Mouse (Mus musculus): Measurements from ENCODE around the gene Olfr921. TPM values are rescaled to one million over a fixed set of nuclear protein-coding genes. Genes with fewer than 3 reads are reported as not detected.

Olfr921 gene
- not detected for polyA plus RNA-seq (2014; fragmentation: Illumina TruSeq; extraction: RNeasy Lipid Tissue Mini Kit (QIAGEN cat#74804))

DNA sequence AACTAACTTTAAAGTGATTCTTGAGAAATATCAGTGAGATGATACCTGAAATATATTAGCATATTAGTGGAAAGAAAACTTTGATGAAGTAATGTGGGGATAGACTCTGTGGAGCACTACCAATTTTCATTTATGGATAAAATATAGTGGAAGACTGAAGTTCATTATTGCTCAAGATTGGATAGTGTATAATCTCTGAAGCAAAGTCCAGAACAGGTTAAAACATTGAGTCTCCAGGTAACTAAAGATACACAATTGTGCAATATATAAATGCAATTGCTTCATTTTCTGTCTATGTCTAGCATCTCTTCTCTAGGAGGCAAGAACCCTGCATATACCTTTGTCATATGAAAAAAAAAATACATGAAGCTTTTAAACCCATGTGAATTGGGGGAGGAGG is at the start of gene Olfr921:
Gene Olfr921, plus strand, starts transcription at position 301 of the 400 bp plus-strand sequence.

DNA sequence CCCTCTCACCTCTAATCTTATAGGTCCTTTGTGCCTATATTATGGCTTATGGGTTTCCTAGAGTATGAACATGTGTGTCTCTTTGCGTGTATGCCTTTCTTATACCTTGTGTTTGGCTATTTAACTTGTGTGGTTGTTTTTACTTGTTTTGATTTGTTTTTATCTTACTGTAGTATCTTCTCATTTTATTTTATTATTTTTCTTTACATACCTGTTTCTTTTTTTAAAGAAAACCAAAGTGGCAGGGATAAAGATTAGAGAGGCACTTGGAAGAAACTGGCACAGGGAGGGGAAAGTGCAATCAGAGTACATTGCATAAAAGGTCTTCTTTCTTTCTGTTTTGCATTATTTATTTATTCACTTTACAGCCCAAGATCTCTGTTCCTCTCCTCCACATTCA is 20.9 kb upstream of the Olfr921 start, which contains the start of gene Olfr920:
Gene Olfr920, plus strand, starts transcription at position 301 of the 400 bp plus-strand sequence.

DNA sequence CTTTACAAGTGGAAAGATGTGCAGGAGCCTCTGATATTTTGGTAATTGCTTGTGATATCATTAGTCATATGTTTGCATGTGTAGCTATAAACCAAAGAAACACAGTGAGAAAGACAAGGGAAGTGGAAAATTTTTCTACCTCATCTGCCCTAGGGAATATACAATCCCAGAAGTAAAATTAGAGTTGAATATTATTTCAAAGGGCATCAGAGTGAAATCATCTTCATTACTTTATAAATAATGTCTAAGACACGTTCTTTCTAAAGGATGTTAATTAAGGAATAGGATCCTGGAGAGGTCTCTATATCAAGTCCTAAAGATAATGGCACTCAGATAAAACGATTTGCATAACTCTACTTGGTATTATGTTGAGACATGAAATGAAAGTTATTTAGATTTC is 41.4 kb downstream of the Olfr921 start, which contains the start of gene Olfr922:
Gene Olfr922, plus strand, starts transcription at position 301 of the 400 bp plus-strand sequence.

DNA sequence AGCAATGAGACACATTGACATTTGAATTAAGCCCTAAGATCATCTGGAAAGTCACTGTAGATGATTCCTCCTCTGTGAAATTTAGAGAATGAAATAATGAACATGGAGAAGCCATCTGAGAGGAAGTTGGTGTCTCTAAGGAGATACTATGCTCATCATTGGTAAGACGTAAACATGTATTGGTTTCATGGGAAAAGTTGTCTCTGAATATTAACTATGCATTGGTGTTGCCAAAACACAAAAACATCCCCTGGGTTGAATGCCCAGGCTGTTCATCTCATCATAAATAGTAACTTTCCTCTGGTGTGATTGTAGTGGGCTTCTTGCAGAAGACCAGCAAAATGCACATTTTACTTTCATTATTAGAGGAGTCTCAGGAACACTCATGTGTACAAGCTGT is 53.4 kb downstream of the Olfr921 start, which contains the start of gene Olfr923:
Gene Olfr923, plus strand, starts transcription at position 301 of the 400 bp plus-strand sequence.

Other genes with a start within 250 kb of the Olfr921 start
- not detected for gene Olfr910, start 235.2 kb upstream of the Olfr921 start, polyA plus RNA-seq (2014; fragmentation: Illumina TruSeq; extraction: RNeasy Lipid Tissue Mini Kit (QIAGEN cat#74804))
- gene Olfr912, start 192.9 kb upstream of the Olfr921 start, polyA plus RNA-seq (2014; fragmentation: Illumina TruSeq; extraction: RNeasy Lipid Tissue Mini Kit (QIAGEN cat#74804)): not detected
- not detected for gene Olfr913, start 180.3 kb upstream of the Olfr921 start, polyA plus RNA-seq (2014; fragmentation: Illumina TruSeq; extraction: RNeasy Lipid Tissue Mini Kit (QIAGEN cat#74804))
- not detected for gene Olfr914, start 168.0 kb upstream of the Olfr921 start, polyA plus RNA-seq (2014; fragmentation: Illumina TruSeq; extraction: RNeasy Lipid Tissue Mini Kit (QIAGEN cat#74804))
- not detected for gene Olfr916, start 113.2 kb upstream of the Olfr921 start, polyA plus RNA-seq (2014; fragmentation: Illumina TruSeq; extraction: RNeasy Lipid Tissue Mini Kit (QIAGEN cat#74804))
- not detected for gene Olfr917, start 107.2 kb upstream of the Olfr921 start, polyA plus RNA-seq (2014; fragmentation: Illumina TruSeq; extraction: RNeasy Lipid Tissue Mini Kit (QIAGEN cat#74804))
- gene Olfr918, start 98.5 kb upstream of the Olfr921 start, polyA plus RNA-seq (2014; fragmentation: Illumina TruSeq; extraction: RNeasy Lipid Tissue Mini Kit (QIAGEN cat#74804)): not detected
- not detected for gene Olfr919, start 69.4 kb upstream of the Olfr921 start, polyA plus RNA-seq (2014; fragmentation: Illumina TruSeq; extraction: RNeasy Lipid Tissue Mini Kit (QIAGEN cat#74804))
- 116 TPM for gene Vwa5a, start 54.8 kb upstream of the Olfr921 start, polyA plus RNA-seq (2014; fragmentation: Illumina TruSeq; extraction: RNeasy Lipid Tissue Mini Kit (QIAGEN cat#74804))
- 0.80 TPM for gene Olfr920, start 20.8 kb upstream of the Olfr921 start, polyA plus RNA-seq (2014; fragmentation: Illumina TruSeq; extraction: RNeasy Lipid Tissue Mini Kit (QIAGEN cat#74804))
- gene Olfr922, start 41.5 kb downstream of the Olfr921 start, polyA plus RNA-seq (2014; fragmentation: Illumina TruSeq; extraction: RNeasy Lipid Tissue Mini Kit (QIAGEN cat#74804)): not detected
- not detected for gene Olfr923, start 53.5 kb downstream of the Olfr921 start, polyA plus RNA-seq (2014; fragmentation: Illumina TruSeq; extraction: RNeasy Lipid Tissue Mini Kit (QIAGEN cat#74804))
- gene Olfr924, start 71.4 kb downstream of the Olfr921 start, polyA plus RNA-seq (2014; fragmentation: Illumina TruSeq; extraction: RNeasy Lipid Tissue Mini Kit (QIAGEN cat#74804)): not detected
- gene Olfr26, start 82.0 kb downstream of the Olfr921 start, polyA plus RNA-seq (2014; fragmentation: Illumina TruSeq; extraction: RNeasy Lipid Tissue Mini Kit (QIAGEN cat#74804)): not detected
- not detected for gene Olfr926, start 104.1 kb downstream of the Olfr921 start, polyA plus RNA-seq (2014; fragmentation: Illumina TruSeq; extraction: RNeasy Lipid Tissue Mini Kit (QIAGEN cat#74804))
- gene Olfr930, start 156.7 kb downstream of the Olfr921 start, polyA plus RNA-seq (2014; fragmentation: Illumina TruSeq; extraction: RNeasy Lipid Tissue Mini Kit (QIAGEN cat#74804)): not detected
- not detected for gene Olfr933, start 199.2 kb downstream of the Olfr921 start, polyA plus RNA-seq (2014; fragmentation: Illumina TruSeq; extraction: RNeasy Lipid Tissue Mini Kit (QIAGEN cat#74804))
- gene Olfr934, start 215.2 kb downstream of the Olfr921 start, polyA plus RNA-seq (2014; fragmentation: Illumina TruSeq; extraction: RNeasy Lipid Tissue Mini Kit (QIAGEN cat#74804)): not detected
- not detected for gene Olfr935, start 226.6 kb downstream of the Olfr921 start, polyA plus RNA-seq (2014; fragmentation: Illumina TruSeq; extraction: RNeasy Lipid Tissue Mini Kit (QIAGEN cat#74804))

All from ovary, adult 10 weeks (tissue).